Mouse (Mus musculus): ENCODE data around the gene Mipol1. TPM values are rescaled to one million over a fixed set of nuclear protein-coding genes. Genes with fewer than 3 reads are reported as not detected.

Mipol1 gene
- polyA plus RNA-seq, 1 experiment from 2014 or later = 5.0 TPM

DNA sequence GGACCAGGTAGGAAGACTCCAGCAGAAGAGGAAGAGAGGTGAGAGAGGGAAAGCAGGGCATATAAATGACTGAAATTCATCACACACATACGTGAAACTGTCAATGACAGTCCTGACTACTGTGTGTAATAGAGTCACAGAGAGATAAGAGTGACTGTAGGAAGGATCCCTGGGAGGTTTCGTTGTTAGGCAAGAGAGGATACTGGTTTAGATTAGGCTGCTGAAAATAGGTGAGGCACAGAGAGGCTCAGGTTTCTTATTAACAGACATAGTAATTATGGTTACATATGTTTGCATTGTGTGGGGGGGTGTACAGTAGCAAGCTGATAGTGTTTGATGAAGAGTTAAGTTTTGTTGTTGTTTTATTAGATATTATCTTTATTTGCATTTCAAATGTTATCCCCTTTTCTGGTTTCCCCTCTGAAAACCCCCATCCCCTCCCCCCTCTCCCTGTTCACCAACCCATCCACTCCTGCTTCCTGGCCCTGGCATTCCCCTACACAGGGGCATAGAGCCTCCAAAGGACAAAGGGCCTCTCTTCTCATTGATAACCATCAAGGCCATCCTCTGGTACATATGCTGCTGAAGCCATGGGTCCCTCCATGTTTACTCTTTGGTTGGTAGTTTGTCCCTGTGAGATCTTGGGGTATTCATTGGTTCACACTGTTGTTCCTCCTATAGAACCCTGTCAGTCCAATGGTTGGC is 157.5 kb downstream of the Mipol1 start:
- no peaks in the 10 kb centered on the region for H3K4me1 ChIP-seq (ENCODE audit: control insufficient read depth, insufficient read depth, low read length)
- H3K4me3 ChIP-seq (replicated peaks; ENCODE audit: low read depth, low read length) = no peak overlapping the region
- no peak overlapping the region for H3K4me2 ChIP-seq (ENCODE audit: low read length)
- H3K9ac ChIP-seq (replicated peaks; ENCODE audit: low read length) = no peak overlapping the region
- H3K27me3 ChIP-seq (ENCODE audit: control insufficient read depth, insufficient read depth, low read length) = no peaks in the 10 kb centered on the region
- H3K36me3 ChIP-seq (ENCODE audit: control insufficient read depth, insufficient read depth, low read length) = no peaks in the 10 kb centered on the region
- 87% methylated on average over 2 of the region's 2 CpGs for WGBS
- H3K9me3 ChIP-seq (ENCODE audit: control insufficient read depth, low read length) = no peaks in the 10 kb centered on the region
- no peak overlapping the region for H3K27ac ChIP-seq (replicated peaks; ENCODE audit: low read depth, low read length)
- DNase-seq (no peak), ATAC-seq (ENCODE audit: low FRiP score, low TSS enrichment) (no peak)

- DNase-seq = peak; percentile 37
- Histone ChIP-seq H3K27ac (replicated peaks; ENCODE audit: low read depth, low read length) (no peak overlapping the region), H3K9me3 (ENCODE audit: control insufficient read depth, low read length) (no peaks in the 10 kb centered on the region), H3K4me2 (ENCODE audit: low read length) (no peak overlapping the region), H3K27me3 (ENCODE audit: control insufficient read depth, insufficient read depth, low read length) (no peaks in the 10 kb centered on the region), H3K9ac (replicated peaks; ENCODE audit: low read length) (no peak overlapping the region), H3K4me1 (ENCODE audit: control insufficient read depth, insufficient read depth, low read length) (peaks cover 13% of the 10 kb centered on the region), H3K4me3 (replicated peaks; ENCODE audit: low read depth, low read length) (no peak overlapping the region), H3K36me3 (ENCODE audit: control insufficient read depth, insufficient read depth, low read length) (no peaks in the 10 kb centered on the region)
- 15% methylated on average over 4 of the region's 4 CpGs for WGBS
- no peak for ATAC-seq (ENCODE audit: low FRiP score, low TSS enrichment)
These were observed 169.3 kb downstream of the Mipol1 start for GRCm38 (mm10) chr12:57399547-57399946.

DNA sequence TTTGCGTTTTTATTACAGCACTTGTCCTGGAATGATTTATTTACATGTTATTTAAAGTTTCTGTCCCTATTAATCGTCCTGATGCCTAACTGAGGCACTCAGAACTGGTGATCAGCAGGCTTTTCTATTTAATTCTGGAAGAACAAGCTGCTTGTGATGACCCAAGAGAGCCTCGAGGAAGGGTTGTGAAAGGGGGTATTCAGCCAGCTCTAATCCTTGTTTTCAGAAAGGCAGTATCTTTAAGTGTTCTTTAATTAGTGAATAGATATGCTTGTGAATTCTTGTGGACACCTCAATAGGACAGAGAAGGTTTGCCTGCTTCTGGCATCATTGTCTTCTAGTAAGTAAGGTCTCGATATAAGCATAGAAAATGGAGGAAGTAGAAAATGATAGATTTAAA is 170.0 kb downstream of the Mipol1 start:
- Histone ChIP-seq H3K4me1 (ENCODE audit: control insufficient read depth, insufficient read depth, low read length) (peaks cover 13% of the 10 kb centered on the region), H3K27me3 (ENCODE audit: control insufficient read depth, insufficient read depth, low read length) (no peaks in the 10 kb centered on the region), H3K4me3 (replicated peaks; ENCODE audit: low read depth, low read length) (no peak overlapping the region), H3K36me3 (ENCODE audit: control insufficient read depth, insufficient read depth, low read length) (no peaks in the 10 kb centered on the region), H3K9me3 (ENCODE audit: control insufficient read depth, low read length) (no peaks in the 10 kb centered on the region), H3K4me2 (ENCODE audit: low read length) (no peak overlapping the region), H3K27ac (replicated peaks; ENCODE audit: low read depth, low read length) (no peak overlapping the region), H3K9ac (replicated peaks; ENCODE audit: low read length) (no peak overlapping the region)
- WGBS = 11% methylated on average over 4 of the region's 4 CpGs
- DNase-seq (peak; percentile 9), ATAC-seq (ENCODE audit: low FRiP score, low TSS enrichment) (no peak)

GRCm38 (mm10) chr12:57401126-57401525 is 170.9 kb downstream of the Mipol1 start:
- Histone ChIP-seq H3K9me3 (ENCODE audit: control insufficient read depth, low read length) (no peaks in the 10 kb centered on the region), H3K9ac (replicated peaks; ENCODE audit: low read length) (no peak overlapping the region), H3K4me3 (replicated peaks; ENCODE audit: low read depth, low read length) (no peak overlapping the region), H3K4me1 (ENCODE audit: control insufficient read depth, insufficient read depth, low read length) (peaks cover 13% of the 10 kb centered on the region), H3K27me3 (ENCODE audit: control insufficient read depth, insufficient read depth, low read length) (no peaks in the 10 kb centered on the region), H3K36me3 (ENCODE audit: control insufficient read depth, insufficient read depth, low read length) (no peaks in the 10 kb centered on the region), H3K4me2 (ENCODE audit: low read length) (peak overlapping the region; percentile 25; the same call in 1 of the 2 replicates), H3K27ac (replicated peaks; ENCODE audit: low read depth, low read length) (no peak overlapping the region)
- 14% methylated on average over 7 of the region's 7 CpGs for WGBS
- ATAC-seq (ENCODE audit: low FRiP score, low TSS enrichment) (no peak), DNase-seq (no peak)

DNA sequence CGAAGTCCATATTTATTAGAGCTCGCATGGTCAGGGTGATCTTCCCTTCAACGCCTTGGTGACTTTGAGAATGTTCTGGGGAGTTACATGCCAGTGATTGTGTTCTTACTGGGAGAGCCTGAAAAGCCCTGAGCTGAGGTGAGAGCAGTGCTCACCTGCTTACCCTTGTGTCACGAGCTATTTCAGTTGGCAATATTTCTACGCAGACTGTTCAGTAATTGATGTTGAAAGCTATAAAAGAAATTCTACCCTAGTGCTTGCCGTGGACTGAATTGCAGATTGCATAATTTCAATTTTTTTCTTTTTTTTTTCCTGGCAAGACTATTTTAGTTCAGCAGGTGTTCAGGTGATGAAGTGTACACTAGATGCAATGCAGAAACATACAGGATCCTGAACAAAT is 172.1 kb downstream of the Mipol1 start:
- H3K4me1 ChIP-seq (ENCODE audit: control insufficient read depth, insufficient read depth, low read length) = peaks cover 13% of the 10 kb centered on the region
- no peak for DNase-seq
- no peak for ATAC-seq (ENCODE audit: low FRiP score, low TSS enrichment)
- WGBS = 72% methylated on average over 6 of the region's 6 CpGs
- no peak overlapping the region for H3K4me3 ChIP-seq (replicated peaks; ENCODE audit: low read depth, low read length)
- H3K36me3 ChIP-seq (ENCODE audit: control insufficient read depth, insufficient read depth, low read length) = no peaks in the 10 kb centered on the region
- H3K27me3 ChIP-seq (ENCODE audit: control insufficient read depth, insufficient read depth, low read length) = no peaks in the 10 kb centered on the region
- H3K4me2 ChIP-seq (ENCODE audit: low read length) = no peak overlapping the region
- H3K9ac ChIP-seq (replicated peaks; ENCODE audit: low read length) = no peak overlapping the region
- H3K9me3 ChIP-seq (ENCODE audit: control insufficient read depth, low read length) = no peaks in the 10 kb centered on the region
- no peak overlapping the region for H3K27ac ChIP-seq (replicated peaks; ENCODE audit: low read depth, low read length)

GRCm38 (mm10) chr12:57409976-57410375 is 179.7 kb downstream of the Mipol1 start:
- no peak for DNase-seq
- no peaks in the 10 kb centered on the region for H3K4me1 ChIP-seq (ENCODE audit: control insufficient read depth, insufficient read depth, low read length)
- no peak overlapping the region for H3K4me2 ChIP-seq (ENCODE audit: low read length)
- no peaks in the 10 kb centered on the region for H3K9me3 ChIP-seq (ENCODE audit: control insufficient read depth, low read length)
- no peak overlapping the region for H3K4me3 ChIP-seq (replicated peaks; ENCODE audit: low read depth, low read length)
- H3K27me3 ChIP-seq (ENCODE audit: control insufficient read depth, insufficient read depth, low read length) = no peaks in the 10 kb centered on the region
- no peak overlapping the region for H3K9ac ChIP-seq (replicated peaks; ENCODE audit: low read length)
- ATAC-seq (ENCODE audit: low FRiP score, low TSS enrichment) = no peak
- no peaks in the 10 kb centered on the region for H3K36me3 ChIP-seq (ENCODE audit: control insufficient read depth, insufficient read depth, low read length)
- H3K27ac ChIP-seq (replicated peaks; ENCODE audit: low read depth, low read length) = no peak overlapping the region

GRCm38 (mm10) chr12:57413833-57414232 is 183.6 kb downstream of the Mipol1 start:
- Histone ChIP-seq H3K27ac (replicated peaks; ENCODE audit: low read depth, low read length) (no peak overlapping the region), H3K4me3 (replicated peaks; ENCODE audit: low read depth, low read length) (no peak overlapping the region), H3K9ac (replicated peaks; ENCODE audit: low read length) (no peak overlapping the region), H3K27me3 (ENCODE audit: control insufficient read depth, insufficient read depth, low read length) (no peaks in the 10 kb centered on the region), H3K9me3 (ENCODE audit: control insufficient read depth, low read length) (no peaks in the 10 kb centered on the region), H3K4me1 (ENCODE audit: control insufficient read depth, insufficient read depth, low read length) (no peaks in the 10 kb centered on the region), H3K4me2 (ENCODE audit: low read length) (no peak overlapping the region), H3K36me3 (ENCODE audit: control insufficient read depth, insufficient read depth, low read length) (no peaks in the 10 kb centered on the region)
- ATAC-seq (ENCODE audit: low FRiP score, low TSS enrichment) = no peak
- DNase-seq = no peak
- 90% methylated on average over 3 of the region's 3 CpGs for WGBS

DNA sequence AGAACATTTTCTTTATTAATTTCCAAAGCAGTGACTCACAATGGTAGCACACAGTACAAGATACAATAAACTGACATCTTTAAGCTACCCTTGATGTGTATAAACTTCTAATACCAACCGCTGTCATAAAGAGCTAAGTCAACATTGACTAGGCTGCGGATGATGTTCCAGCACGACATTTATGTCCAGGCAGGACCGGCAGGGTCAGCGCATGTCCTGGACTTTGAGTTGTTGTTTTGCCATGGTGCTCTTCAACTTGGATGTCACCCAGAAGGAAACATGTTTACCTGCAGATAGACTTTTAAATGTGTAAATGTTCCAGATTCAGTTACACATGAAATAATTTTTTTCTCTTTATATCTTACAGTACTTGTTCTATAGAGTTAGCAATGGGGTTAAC is 194.7 kb downstream of the Mipol1 start:
- Histone ChIP-seq H3K36me3 (ENCODE audit: control insufficient read depth, insufficient read depth, low read length) (no peaks in the 10 kb centered on the region), H3K27me3 (ENCODE audit: control insufficient read depth, insufficient read depth, low read length) (no peaks in the 10 kb centered on the region), H3K9ac (replicated peaks; ENCODE audit: low read length) (no peak overlapping the region), H3K4me2 (ENCODE audit: low read length) (no peak overlapping the region), H3K27ac (replicated peaks; ENCODE audit: low read depth, low read length) (no peak overlapping the region), H3K4me1 (ENCODE audit: control insufficient read depth, insufficient read depth, low read length) (no peaks in the 10 kb centered on the region), H3K4me3 (replicated peaks; ENCODE audit: low read depth, low read length) (no peak overlapping the region), H3K9me3 (ENCODE audit: control insufficient read depth, low read length) (no peaks in the 10 kb centered on the region)
- DNase-seq (no peak), ATAC-seq (ENCODE audit: low FRiP score, low TSS enrichment) (no peak)
- 98% methylated on average over 5 of the region's 5 CpGs for WGBS

DNA sequence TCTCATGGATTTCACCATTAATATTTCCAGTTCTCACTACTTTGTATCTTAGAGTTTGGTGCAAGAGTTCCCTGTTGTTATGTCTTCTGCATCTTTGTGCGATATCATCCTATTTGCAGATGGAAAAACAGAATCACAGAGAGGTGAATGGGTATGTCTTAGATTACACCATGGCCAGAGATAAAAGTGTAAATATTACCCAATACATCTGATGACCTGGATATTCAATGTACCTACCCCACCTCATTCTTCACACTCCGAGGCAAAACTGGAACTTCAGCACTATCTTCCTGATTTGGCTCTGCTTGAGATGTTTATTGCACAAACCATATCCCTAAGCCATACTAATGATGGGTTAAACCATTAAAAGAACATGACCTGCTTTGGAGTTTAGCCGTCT is 198.0 kb downstream of the Mipol1 start:
- no peak for ATAC-seq (ENCODE audit: low FRiP score, low TSS enrichment)
- no peak for DNase-seq
- Histone ChIP-seq H3K9me3 (ENCODE audit: control insufficient read depth, low read length) (no peaks in the 10 kb centered on the region), H3K27me3 (ENCODE audit: control insufficient read depth, insufficient read depth, low read length) (no peaks in the 10 kb centered on the region), H3K27ac (replicated peaks; ENCODE audit: low read depth, low read length) (no peak overlapping the region), H3K36me3 (ENCODE audit: control insufficient read depth, insufficient read depth, low read length) (no peaks in the 10 kb centered on the region), H3K9ac (replicated peaks; ENCODE audit: low read length) (no peak overlapping the region), H3K4me1 (ENCODE audit: control insufficient read depth, insufficient read depth, low read length) (no peaks in the 10 kb centered on the region), H3K4me3 (replicated peaks; ENCODE audit: low read depth, low read length) (no peak overlapping the region), H3K4me2 (ENCODE audit: low read length) (no peak overlapping the region)
- 95% methylated on average over 3 of the region's 3 CpGs for WGBS
